Mouse (Mus musculus) heart, adult 11 months (tissue): ENCODE measurements around the gene Kctd20.
"Not testable (repeated sequence)": the region's sequence is repeated elsewhere in the genome, so short reads cannot be mapped to it uniquely, and the experiment has no call there.

Experiments used
- DNase-seq: peaks from one replicate; pipeline ENCODE4 v3.0.0; 2022

The Kctd20 gene

GRCm38 (mm10) chr17:28988291-28988690 is 36.5 kb downstream of the Kctd20 start:
- no peak for DNase-seq

GRCm38 (mm10) chr17:28988996-28989395 is 37.2 kb downstream of the Kctd20 start:
- DNase-seq = peak; percentile 89

GRCm38 (mm10) chr17:28990060-28990459 is 38.3 kb downstream of the Kctd20 start:
- no peak for DNase-seq

- no peak for DNase-seq
Observed at GRCm38 (mm10) chr17:28991286-28991685, 39.5 kb downstream of the Kctd20 start.

- DNase-seq = no peak
Observed at GRCm38 (mm10) chr17:28992105-28992504, 40.4 kb downstream of the Kctd20 start.

- not testable (repeated sequence) for DNase-seq
Observed at GRCm38 (mm10) chr17:28993004-28993403, 41.3 kb downstream of the Kctd20 start.

GRCm38 (mm10) chr17:28994615-28995014 is 42.9 kb downstream of the Kctd20 start:
- DNase-seq = no peak

GRCm38 (mm10) chr17:29000465-29000864 is 48.7 kb downstream of the Kctd20 start:
- DNase-seq = peak; percentile 83

- DNase-seq = no peak
Observed at GRCm38 (mm10) chr17:29003740-29004139, 52.0 kb downstream of the Kctd20 start.

- peak; percentile 55 for DNase-seq
Observed at GRCm38 (mm10) chr17:29005002-29005401, 53.3 kb downstream of the Kctd20 start.

- peak; percentile 92 for DNase-seq
Observed at GRCm38 (mm10) chr17:29006812-29007211, 55.1 kb downstream of the Kctd20 start.

GRCm38 (mm10) chr17:29007243-29007640 is 55.5 kb downstream of the Kctd20 start:
- DNase-seq = peak; percentile 97

- peak; percentile 100 for DNase-seq
Observed at GRCm38 (mm10) chr17:29007641-29008325, 56.0 kb downstream of the Kctd20 start, which contains the start of gene Stk38. TSS of gene Stk38 (minus strand) at chr17:29007995.

GRCm38 (mm10) chr17:29008326-29008650 is 56.5 kb downstream of the Kctd20 start:
- DNase-seq = no peak

GRCm38 (mm10) chr17:29009181-29009580 is 57.4 kb downstream of the Kctd20 start:
- peak; percentile 94 for DNase-seq

- peak; percentile 97 for DNase-seq
Observed at GRCm38 (mm10) chr17:29014235-29014634, 62.5 kb downstream of the Kctd20 start.

- peak; percentile 89 for DNase-seq
Observed at GRCm38 (mm10) chr17:29015638-29016037, 63.9 kb downstream of the Kctd20 start.

GRCm38 (mm10) chr17:29016705-29017104 is 65.0 kb downstream of the Kctd20 start:
- DNase-seq = no peak

GRCm38 (mm10) chr17:29018292-29018984 is 66.7 kb downstream of the Kctd20 start:
- peak; percentile 98 for DNase-seq
